Mouse (Mus musculus) stomach, embryonic 16.5 days (tissue): ENCODE data around the gene Dnajc4. TPM values are rescaled to one million over a fixed set of nuclear protein-coding genes. Genes with fewer than 3 reads are reported as not detected.

ENCODE experiments used
- polyA plus RNA-seq: library from polyadenylated mRNA; unstranded; fragments of >200 nt; fragmentation: Nextera tagmentation; extraction: Ambion mirVana; gene quantifications from 2 replicates; pipeline ENCODE4 v1.2.1, GENCODE M21; 2015

Gene Dnajc4
- polyA plus RNA-seq, 1 experiment from 2014 or later = 28.8 TPM

Other genes starting within 250 kb of the Dnajc4 start
- gene Rps6ka4, start 151.9 kb downstream of the Dnajc4 start, polyA plus RNA-seq = 35.5 and 39.6 TPM in 2 replicates
- 1.1 and 1.3 TPM in 2 replicates for gene Ccdc88b, start 134.4 kb downstream of the Dnajc4 start, polyA plus RNA-seq
- 111 and 122 TPM in 2 replicates for gene Trmt112, start 82.9 kb downstream of the Dnajc4 start, polyA plus RNA-seq
- 291 and 307 TPM in 2 replicates for gene Prdx5, start 82.5 kb downstream of the Dnajc4 start, polyA plus RNA-seq
- gene Esrra, start 70.8 kb downstream of the Dnajc4 start, polyA plus RNA-seq = 17.8 and 18.0 TPM in 2 replicates
- 1.8 and 2.8 TPM in 2 replicates for gene Catsperz, start 67.2 kb downstream of the Dnajc4 start, polyA plus RNA-seq
- gene Kcnk4, start 58.1 kb downstream of the Dnajc4 start, polyA plus RNA-seq = 0.68 and 0.79 TPM in 2 replicates
- 87.1 and 89.0 TPM in 2 replicates for gene Bad, start 50.7 kb downstream of the Dnajc4 start, polyA plus RNA-seq
- 20.2 and 22.1 TPM in 2 replicates for gene Gpr137, start 50.1 kb downstream of the Dnajc4 start, polyA plus RNA-seq
- gene Ppp1r14b, start 17.6 kb downstream of the Dnajc4 start, polyA plus RNA-seq = 53.7 and 70.6 TPM in 2 replicates
- 61.7 and 65.4 TPM in 2 replicates for gene Plcb3, start 16.1 kb downstream of the Dnajc4 start, polyA plus RNA-seq
- gene Fkbp2, start 12.1 kb downstream of the Dnajc4 start, polyA plus RNA-seq = 153 and 158 TPM in 2 replicates
- 19.0 and 19.7 TPM in 2 replicates for gene Vegfb, start 4.9 kb downstream of the Dnajc4 start, polyA plus RNA-seq
- gene Nudt22, start 3.5 kb upstream of the Dnajc4 start, polyA plus RNA-seq = 22.9 and 26.6 TPM in 2 replicates
- gene Trpt1, start 3.6 kb upstream of the Dnajc4 start, polyA plus RNA-seq = 10.7 and 12.0 TPM in 2 replicates
- gene Fermt3, start 26.9 kb upstream of the Dnajc4 start, polyA plus RNA-seq = 17.3 and 18.4 TPM in 2 replicates
- gene Stip1, start 47.4 kb upstream of the Dnajc4 start, polyA plus RNA-seq = 198 and 202 TPM in 2 replicates
- 10.0 and 14.0 TPM in 2 replicates for gene Macrod1, start 64.2 kb upstream of the Dnajc4 start, polyA plus RNA-seq
- gene Flrt1, start 113.2 kb upstream of the Dnajc4 start, polyA plus RNA-seq = 3.4 and 3.6 TPM in 2 replicates
- 157 and 169 TPM in 2 replicates for gene Otub1, start 213.7 kb upstream of the Dnajc4 start, polyA plus RNA-seq
- 986 and 1,009 TPM in 2 replicates for gene Cox8a, start 225.0 kb upstream of the Dnajc4 start, polyA plus RNA-seq
- 46.9 and 50.4 TPM in 2 replicates for gene Naa40, start 248.6 kb upstream of the Dnajc4 start, polyA plus RNA-seq